Mouse (Mus musculus) urinary bladder, adult 18-20 months (tissue): ENCODE results near the gene Erc1.

ENCODE experiments used
- DNase-seq, 2 experiments: peaks; one replicate each; pipeline ENCODE4 v3.0.0; 2022; ENCODE audit warnings: low spot score in 2 of 2, mixed read lengths in 2 of 2

The Erc1 gene

DNA sequence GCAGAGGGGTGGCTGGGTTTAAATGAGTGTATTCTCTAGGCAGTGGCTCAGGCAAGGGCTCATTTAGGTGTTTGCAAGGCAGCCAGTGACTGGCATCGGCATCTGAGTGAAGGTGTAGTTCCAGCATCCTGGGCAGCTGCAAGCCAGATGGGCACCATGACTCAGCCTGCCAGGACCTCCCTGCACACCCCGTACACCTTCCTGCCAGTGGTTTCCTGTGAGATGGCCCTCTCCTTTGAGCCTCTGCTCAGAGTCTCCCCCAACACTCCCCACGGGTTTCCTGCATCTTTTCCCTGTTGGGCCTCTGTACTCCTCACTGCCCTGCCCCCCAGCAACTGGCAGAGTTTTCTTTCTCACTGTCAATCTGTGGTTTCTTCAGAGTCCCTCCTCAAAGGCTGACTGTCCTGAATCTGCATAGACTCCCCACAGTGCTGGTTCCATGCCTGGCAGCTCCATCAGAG, 326.0 kb downstream of the Erc1 start:
- no peak for DNase-seq

DNA sequence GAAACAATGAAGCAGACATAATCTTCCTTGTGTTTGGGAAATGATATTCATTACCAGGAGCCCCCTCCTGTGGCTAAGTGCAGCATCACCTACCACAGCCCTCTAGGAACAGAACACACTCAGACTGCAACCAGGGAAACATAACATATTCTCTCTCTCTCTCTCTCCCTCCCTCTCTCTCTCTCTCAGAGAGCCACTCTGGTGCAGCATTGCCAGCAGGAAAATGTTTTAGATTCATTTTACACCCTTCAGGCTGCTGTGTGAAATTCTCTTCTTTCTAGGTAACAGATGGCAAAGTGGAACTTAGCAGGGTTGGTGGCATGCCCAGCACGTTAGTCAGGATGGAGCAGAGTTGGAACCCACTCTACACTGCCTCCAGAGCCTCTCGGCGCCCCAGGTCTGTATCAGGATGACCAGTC, 326.5 kb downstream of the Erc1 start:
- DNase-seq: no peak
